Mouse (Mus musculus) granulocyte monocyte progenitor cell, adult 5-6 weeks (primary cell): Measurements from ENCODE around the gene Lrrc37a. TPM values are rescaled to one million over a fixed set of nuclear protein-coding genes. Genes with fewer than 3 reads are reported as not detected.
"Not testable (repeated sequence)": the region's sequence is repeated elsewhere in the genome, so short reads cannot be mapped to it uniquely, and the experiment has no call there.

ENCODE experiments used
- ATAC-seq: replicated peaks from 2 replicates; pipeline ENCODE4 v1.8.0; 2016; ENCODE audit warnings: mild to moderate bottlenecking, moderate TSS enrichment, inconsistent platforms; ENCODE audit not compliant: poor library complexity, severe bottlenecking
- total RNA-seq, 2 experiments: library from RNA; stranded (forward) in 1 of 2; stranded (reverse) in 1 of 2; fragments of 200-712, 200-1000 nt in 1 of 2; fragments of >200 nt in 1 of 2; fragmentation: Nextera tagmentation in 1 of 2; gene quantifications; 2 replicates each; pipeline ENCODE4 v1.2.3; 2014 to 2017

Gene Lrrc37a
- total RNA-seq (2014; fragmentation: Nextera tagmentation) (not detected in 2 replicates), total RNA-seq (2017) (not detected in 2 replicates)

DNA sequence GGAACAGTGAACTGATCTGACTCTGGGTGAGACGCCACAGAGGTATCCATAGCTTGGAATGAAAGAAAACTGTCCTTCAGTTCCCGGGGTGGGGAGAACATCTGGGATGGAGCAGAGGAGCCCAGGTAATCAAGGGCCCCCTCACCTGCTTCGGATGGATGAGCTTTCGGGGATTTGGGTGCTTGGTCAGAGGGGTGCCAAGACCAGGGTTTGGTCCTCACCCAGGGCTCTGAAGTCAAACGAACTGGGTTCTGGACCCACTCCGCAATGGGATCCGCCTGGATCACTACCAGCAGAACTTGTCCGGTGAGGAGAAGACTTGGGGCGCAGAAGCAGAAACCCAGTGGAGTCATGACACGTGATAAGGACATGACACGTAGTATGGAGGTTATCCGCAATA is at the start of gene Lrrc37a:
Gene Lrrc37a (minus strand): TSS at position 101 of the 400 bp plus-strand sequence.
- ATAC-seq: no peak

DNA sequence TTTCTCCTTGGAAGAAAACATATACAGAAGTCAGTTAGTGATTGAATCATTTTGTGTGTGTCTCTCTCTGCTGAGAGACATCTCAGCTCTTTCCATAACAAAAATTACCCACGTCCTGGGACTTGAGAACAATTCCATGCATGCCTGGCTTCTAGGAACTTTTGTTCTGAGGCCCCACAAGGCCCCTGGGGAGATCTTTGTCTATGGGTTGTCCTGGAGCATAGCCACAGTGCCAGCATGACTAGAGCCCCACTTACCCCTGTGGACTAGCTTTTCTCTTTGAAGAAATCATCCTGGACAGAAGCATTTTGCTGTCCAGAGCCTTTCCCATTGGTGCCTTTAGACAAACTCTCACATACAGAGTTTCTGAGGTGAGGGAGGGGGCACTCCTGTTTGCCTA is 30.6 kb upstream of the Lrrc37a start:
- not testable (repeated sequence) for ATAC-seq

DNA sequence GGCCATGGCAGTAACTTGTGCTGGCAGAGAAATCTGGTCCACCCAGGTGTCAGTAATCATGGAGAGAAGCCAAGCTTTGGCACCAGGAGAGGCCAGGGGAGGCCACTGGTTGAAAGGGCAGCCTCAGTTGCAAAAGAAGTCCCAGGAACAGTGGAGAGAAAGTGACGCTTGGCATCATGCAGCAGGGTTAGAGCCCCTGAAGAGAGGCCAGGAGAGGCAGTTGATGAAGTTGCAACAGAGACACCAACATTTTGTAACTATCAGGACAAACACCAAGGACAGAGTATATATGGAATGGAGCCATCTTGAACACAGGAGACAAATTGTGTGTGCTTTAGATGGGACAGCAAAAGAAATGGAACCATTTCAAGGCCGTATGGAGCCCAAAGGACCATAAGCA is 7.7 kb upstream of the Lrrc37a start:
- ATAC-seq: no peak

DNA sequence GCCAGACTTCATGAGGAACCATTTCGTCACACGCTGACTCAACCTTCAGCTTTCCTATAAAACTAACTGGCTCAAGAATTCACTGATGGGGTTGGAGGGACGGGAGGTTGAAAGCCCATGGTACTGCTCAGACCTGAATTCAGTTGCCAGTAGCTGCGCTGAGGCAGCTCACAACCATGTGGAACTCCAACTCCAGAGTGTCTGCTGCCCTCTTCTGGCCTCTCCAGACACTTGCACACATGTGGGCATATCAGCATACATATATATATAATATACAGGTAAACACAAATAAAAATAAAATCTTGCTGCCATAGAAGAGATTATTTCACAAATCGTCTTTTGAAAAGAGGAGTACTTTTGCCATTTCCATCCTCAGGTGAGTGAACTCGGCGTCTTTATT is 40.0 kb downstream of the Lrrc37a start:
- ATAC-seq: peak; percentile 76

DNA sequence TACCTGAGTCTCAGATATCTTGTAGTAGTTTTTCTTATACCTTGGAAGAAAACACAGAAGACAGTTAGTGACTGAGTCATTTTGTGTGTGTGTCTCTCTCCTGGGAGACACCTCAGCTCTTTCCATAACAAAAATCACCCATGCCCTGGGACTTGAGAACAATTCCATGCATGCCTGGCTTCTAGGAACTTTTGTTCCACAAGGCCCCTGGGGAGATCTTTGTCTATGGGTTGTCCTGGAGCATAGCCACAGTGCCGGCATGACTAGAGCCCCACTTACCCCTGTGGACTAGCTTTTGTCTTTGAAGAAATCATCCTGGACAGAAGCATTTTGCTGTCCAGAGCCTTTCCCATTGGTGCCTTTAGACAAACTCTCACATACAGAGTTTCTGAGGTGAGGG is 53.3 kb downstream of the Lrrc37a start:
- not testable (repeated sequence) for ATAC-seq

DNA sequence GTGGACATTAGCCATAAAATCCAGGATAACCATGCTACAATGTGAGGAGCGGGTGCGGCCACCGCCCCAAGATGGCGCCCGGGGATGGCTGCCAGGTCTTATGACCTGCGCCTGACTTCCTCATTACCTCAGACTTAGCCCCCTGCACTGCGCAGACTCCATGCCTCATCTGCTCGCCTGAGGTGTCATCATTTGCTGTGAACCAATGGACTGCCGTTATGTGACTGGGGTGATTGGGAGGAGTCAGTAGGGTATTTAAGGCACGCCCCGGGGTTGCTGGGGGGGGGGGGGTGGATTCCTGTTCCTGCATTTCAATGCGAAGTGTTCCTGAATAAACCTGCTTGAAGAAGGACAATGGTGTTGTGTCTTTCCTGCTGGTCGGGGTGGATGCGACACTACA is 54.7 kb downstream of the Lrrc37a start:
- not testable (repeated sequence) for ATAC-seq

DNA sequence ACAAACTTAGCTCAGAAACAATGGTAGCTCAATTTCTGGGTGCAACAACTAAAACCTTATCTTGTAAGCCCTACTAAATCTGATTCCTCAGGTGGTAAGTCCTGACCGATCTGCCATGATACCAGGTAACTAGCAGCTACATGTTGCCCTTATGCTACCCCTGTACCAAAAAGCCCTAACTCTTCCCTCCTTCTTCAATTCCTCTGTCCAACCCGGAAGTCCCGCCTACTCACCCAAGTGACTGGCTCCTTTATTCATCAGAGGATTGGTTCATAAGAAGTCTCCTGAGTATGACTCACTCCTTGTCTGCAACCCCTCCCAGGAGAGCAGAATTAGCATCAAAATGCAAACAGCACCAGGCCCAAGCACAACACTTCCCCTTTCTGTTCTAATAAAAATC is 60.7 kb downstream of the Lrrc37a start:
- 0 out of 2 replicates have a peak, but pooled peaks have one; percentile 20 for ATAC-seq

DNA sequence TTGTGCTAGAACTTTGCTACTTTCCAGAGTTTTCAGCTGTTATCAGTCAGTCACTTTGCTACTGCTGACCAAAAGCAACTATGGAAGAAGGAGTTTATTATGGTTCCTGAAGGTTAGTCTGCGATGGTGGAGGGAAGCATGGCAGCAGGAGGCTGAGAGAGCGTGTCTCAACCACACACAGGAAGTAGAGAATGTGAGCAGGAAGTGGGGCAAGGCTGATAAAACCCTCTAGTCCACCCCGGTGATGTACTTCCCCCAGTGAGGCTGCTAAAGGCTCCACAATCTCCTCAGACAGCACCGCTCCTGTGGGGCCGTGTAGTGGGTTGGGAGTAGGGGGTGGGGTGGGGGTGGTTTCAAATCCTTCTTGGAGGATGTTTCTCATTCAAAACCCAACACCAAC is 68.1 kb downstream of the Lrrc37a start:
- ATAC-seq: peak; percentile 99

DNA sequence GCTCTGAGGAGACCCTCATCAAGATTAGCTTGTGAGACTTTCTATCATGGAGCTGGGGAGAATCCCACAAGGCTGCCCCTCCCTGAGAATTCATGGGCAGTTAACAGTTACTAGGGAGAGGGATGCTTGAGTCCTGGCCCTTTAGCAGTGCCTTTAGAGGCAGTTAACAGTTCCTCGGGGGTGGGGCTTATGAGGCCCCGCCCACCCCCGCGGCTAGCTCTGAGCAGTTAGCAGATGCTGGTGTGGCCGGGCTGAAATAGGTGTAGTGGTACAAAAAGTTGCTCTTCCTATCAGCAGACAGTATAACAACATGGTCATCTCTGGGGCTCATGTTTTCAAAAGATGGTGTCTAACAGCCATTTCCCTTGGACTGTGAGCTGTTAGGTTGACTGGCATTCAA is 79.4 kb downstream of the Lrrc37a start:
- 0 out of 2 replicates have a peak, but pooled peaks have one; percentile 35 for ATAC-seq

DNA sequence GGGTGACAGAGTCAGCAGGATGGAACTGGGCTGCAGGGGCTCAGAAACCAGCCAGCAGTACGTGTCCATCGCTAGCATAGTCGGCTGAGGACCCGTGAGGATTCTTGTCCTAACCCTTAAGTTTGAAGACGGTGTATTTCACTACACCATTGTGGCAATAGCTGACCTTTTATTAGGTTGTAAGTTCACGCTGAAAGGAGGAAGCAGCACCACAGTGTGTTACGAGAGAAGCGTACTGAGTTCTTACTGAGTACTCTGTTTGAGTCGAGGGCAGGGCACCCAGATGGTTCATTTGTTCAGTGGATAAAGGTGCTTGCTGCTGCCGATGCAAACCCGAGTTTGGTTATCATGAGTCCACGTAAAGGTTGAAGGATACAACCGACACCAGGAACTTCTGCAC is 84.7 kb downstream of the Lrrc37a start:
- ATAC-seq: peak; percentile 29; the same call in 1 of the 2 replicates

DNA sequence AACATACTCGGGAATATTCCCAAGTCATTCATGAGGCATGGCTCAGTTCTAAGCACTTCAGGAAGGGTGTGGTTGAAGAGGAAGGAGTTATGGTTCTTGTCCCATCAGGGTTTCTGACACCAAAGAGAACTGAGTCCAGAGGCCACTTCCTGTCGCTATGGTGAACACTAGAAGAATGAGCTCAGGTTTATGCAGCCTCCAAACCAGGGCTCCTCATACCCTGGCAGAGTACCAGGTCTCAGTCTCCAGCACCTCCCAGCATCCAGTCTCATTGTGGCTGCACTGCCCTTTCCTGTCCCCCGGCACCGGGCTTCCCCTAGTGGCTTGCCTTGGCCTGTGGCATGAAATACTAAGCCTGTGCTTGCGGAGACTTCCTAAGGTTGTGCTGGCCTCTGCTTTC is 85.2 kb downstream of the Lrrc37a start:
- peak; percentile 61 for ATAC-seq

DNA sequence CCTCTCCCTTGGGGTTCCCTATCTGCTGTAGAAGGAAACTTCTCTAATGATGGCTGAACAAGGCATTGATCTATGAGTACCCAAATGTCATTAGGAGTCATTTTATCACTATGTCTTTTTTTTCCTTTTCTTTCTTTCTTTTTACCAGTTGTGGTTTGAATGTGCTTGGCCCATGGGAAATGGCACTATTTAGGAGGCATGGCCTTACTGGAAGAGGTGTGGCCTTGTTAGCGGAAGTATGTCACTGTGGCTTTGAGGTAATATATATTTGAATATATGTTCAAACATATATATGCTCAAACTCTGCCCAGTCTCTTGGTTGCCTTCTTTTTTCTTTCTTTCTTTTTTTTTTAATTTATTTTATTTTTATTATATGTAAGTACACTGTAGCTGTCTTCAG is 90.9 kb downstream of the Lrrc37a start:
- no peak for ATAC-seq

DNA sequence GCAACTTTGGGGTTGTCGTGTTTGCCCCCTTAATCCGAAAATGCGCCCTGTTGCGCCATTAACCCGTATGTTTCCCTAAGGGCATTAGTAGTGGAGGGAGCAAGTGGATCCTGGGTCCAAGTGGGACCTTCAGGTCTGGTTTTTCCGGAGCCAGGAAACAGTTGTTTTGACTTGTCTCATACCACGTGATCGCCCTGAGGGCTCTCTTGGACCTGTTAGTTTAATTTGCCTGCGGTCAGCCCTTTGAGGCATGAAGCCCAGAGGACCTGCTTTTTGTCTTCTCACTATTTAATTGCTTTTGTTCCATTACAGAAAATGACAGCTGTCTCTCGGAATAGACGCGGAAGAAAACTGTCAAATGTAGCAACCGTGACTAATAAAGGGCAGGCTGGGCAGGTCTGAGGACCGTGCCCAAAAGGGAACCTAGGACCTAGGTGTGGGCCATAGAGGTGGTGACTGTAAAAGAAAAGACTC is 91.4 kb downstream of the Lrrc37a start:
- ATAC-seq: no peak; the same call in 1 of the 2 replicates

DNA sequence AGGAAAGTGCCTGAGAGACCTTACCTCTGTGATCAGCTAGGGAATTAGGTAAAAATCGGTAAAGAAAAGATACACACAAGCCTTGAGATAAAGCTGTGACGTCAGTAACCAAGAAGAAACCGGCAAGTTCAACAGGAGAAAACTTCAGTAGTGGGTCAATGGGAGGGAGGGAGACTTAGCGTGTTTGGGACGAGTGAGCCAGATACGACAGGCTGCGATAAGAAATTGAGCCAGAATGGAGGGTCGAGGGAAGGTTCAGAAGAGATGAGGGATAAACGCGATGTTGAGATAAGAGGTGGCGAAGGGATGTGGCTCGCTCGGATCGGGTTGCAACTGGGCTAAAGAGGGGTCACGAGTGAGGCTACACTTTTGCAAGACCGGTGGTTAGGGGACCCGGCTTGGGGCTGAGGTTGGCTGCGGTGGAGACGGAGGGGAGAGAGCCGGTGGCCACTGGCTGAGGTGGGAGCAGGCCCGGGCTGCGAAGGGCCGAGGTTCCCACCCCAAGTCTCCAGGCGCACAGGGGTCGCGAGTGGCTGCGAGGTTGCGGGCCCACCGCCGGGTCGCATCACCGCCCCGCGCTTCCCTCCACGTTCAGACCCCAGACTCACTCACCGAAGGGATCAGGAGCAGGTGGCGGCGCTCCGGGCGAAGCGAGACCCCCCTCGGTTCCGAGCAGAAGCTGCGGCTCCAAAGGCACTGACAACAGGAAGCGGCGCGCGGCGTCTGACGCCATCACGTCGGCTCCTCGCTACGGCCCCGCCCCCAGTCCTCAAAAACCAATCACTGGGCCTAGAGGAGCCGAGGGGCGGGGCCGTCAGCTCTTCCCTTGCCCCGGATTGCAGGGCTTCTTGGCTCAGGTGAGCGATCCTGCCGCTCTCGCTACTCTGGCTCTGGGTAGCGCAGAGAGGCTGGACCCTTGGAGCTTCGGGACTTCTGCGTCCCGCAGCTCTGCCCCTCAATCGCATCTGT is 92.1 kb downstream of the Lrrc37a start, which contains the start of gene Plekhm1:
Gene Plekhm1 (minus strand): TSS at position 707 of the 969 bp plus-strand sequence.
- ATAC-seq: peak; percentile 94

DNA sequence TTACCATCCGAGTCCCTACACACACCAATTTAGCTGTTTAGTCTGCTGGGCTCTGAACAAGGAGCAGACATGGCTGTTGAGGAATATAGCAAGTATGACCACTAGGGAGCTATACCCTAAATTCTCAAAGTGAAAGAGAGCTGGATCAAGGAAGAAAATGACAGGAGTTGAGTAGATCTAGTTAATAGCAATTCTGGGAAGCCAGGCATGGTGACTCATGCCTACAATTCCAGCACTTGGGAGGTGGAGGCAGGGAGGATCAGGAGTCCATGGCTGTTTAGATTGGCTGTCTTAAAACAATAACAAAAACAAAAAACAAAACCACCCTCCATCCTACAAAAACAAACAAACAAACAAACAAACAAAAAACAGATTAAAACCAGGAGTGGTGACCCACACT is 93.1 kb downstream of the Lrrc37a start:
- ATAC-seq: no peak

DNA sequence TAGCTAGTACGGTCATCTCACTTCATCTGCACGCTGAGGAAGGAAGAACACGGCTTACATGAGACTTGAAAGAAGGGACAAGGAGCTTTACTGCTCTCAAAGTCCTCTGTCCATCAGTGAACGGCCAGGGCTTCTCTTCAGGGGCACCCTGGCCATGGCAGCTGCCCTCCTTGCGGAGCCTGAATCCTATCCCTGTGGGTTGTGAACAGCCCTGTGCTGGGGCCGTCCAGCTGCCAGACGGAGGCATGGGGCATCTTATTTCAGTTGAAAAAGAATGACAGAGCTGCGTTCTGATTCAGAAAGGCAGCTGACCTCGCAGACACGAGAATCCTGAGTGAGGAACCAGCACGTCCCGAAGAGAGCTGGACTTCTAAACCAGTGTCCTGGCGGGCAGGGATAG is 95.5 kb downstream of the Lrrc37a start:
- ATAC-seq: no peak

DNA sequence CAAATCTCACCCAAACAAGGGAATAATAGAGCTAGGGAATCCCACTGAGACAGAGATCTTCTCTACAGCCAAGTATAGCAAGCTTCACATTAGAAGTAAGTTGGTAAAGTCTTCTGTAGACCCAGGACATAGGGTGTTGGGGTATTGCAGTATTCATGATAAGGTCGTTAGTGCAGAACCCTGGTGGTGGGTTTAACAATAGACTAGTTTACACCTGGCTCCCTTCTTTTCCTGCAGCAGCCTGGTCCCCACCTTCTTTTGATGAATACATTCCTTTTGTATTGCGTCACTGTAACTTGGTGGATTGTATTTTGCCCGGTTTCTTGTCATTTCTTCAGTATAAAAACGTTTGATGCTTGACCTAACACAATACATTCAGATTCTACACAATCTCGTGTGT is 97.3 kb downstream of the Lrrc37a start:
- not testable (repeated sequence) for ATAC-seq

DNA sequence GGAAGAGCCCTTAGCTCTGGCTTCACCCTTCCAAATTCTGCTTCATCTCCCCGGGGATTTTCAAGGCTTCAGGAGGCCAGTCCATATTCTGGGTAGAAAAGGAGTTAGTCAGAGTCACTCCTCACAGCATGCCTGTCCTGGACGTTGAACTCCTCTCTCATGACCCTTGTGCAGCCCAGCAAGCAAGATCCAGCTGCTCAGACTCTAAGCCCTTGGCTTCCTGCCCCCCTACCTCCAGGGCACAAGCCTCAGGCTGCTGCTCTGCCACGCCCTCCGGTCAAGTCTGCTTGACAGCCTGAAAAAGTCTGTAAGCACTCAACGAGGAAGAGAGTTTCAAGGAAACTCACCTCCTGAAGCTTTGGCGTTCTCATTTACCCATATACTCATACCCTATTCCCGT is 97.8 kb downstream of the Lrrc37a start:
- no peak for ATAC-seq

DNA sequence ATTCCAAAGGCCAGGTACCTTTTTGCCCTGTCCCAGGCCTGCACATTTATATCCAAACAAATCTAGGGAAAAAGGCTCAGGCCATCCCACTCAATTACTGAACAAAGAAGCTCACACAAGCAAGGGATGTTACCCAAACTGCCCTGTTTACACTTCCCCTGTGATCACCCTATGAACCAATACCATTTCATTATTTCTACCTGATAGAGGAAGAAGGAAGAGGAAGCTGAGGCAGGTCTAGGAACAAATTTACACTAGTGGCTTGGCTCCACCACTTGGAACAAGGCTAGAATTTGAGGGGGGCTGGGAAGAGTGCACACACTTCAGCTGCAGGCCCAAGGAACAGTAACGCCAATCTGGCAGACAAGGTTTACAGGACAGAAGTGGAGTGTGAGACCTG is 98.6 kb downstream of the Lrrc37a start:
- ATAC-seq: peak; percentile 53

DNA sequence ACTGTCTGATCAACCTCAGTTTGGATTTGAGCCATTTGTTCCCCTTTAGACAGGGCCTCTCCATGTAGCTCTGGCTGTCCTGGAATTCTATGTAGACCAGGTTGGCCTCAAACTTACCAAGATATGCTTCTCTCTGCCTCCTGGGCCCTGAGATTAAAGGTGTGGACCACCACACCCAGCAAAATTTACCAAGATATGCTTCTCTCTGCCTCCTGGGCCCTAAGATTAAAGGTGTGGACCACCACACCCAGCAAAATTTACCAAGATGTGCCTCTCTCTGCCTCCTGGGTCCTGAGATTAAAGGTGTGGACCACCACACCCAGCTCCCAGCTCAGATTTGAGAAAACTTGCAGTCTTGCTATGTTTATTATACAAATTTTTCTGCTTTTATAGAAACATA is 99.8 kb downstream of the Lrrc37a start:
- ATAC-seq: no peak

DNA sequence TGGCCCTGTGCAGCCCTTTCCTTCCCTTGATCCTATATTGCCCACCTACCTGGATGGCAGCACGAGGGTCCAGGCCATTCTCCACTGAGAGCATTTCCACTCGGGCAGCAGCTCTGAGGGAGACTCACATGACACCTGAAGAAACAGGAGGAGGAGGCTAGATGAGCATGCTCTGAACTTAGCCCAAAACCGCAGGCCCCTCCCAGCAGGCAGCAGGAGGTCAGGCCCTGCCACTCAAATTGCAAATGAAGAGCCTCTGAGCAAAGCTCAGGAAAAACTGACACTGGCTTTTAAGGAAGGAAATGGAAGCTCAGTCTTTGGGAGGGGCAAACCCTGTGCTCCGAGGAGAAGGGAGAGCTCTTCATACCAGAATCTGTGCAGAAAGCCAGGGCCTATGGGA is 100.6 kb downstream of the Lrrc37a start:
- peak; percentile 41 for ATAC-seq

DNA sequence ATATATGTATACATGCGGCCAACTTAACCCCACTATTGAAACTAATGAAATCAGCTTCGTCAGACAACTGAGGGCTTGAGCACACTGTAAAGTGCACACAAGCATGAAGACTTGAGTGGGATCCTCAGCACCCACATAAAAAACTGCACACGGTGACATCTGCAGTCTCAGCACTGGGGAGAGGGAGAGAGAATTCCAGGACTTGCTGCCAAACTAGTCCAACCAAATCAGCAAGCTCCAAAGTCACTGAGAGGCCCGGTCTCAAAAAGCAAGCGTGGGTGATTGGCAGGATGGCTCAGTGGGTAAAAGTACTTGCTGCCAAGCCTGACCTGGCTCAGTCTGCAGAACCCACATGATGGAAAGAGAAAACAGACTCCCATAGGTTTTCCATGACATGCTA is 101.7 kb downstream of the Lrrc37a start:
- ATAC-seq: no peak
